Mouse (Mus musculus) lung, adult 2 months (tissue): Measurements from ENCODE around the gene Gm49387.

Experiments used
- CTCF ChIP-seq: fragments of 200-500 bp; IDR thresholded peaks from 2 replicates; pipeline ENCODE4 v1.5.1; 2011; ENCODE audit warnings: mild to moderate bottlenecking, low read length, control low read depth; ENCODE audit not compliant: insufficient read depth
- POLR2A ChIP-seq: fragments of 200-500 bp; IDR thresholded peaks from 2 replicates; pipeline ENCODE4 v1.6.1; 2011; ENCODE audit warnings: low read depth, mild to moderate bottlenecking, control low read depth, low read length, borderline replicate concordance; ENCODE audit errors: extremely low read depth

GRCm38 (mm10) chr14:31565478-31566212 is 75.0 kb downstream of the Gm49387 start:
- no peak for TF ChIP-seq CTCF
- no peak for TF ChIP-seq POLR2A
